Mouse (Mus musculus) megakaryocyte, embryonic 14.5 days (primary cell): ENCODE results near the gene Fam168a.

Experiments used
- FLI1 ChIP-seq: IDR thresholded peaks from 2 replicates; pipeline ENCODE4 v1.6.1; 2012; ENCODE audit warnings: low read length, inconsistent platforms, mixed read lengths
- GATA1 ChIP-seq: IDR thresholded peaks from 3 replicates; pipeline ENCODE4 v1.6.1; 2012; ENCODE audit warnings: mixed read lengths, low read length, inconsistent platforms, borderline replicate concordance

GRCm38 (mm10) chr7:100736131-100736530, 29.7 kb downstream of the Fam168a start:
- TF ChIP-seq FLI1 (no peak), GATA1 (no peak)
